Mouse (Mus musculus): ENCODE measurements around the gene Eya3. TPM values are rescaled to one million over a fixed set of nuclear protein-coding genes. Genes with fewer than 3 reads are reported as not detected.

Gene Eya3
- total RNA-seq, 2 experiments from 2014 or later = 27.9 to 28.0 TPM

Other genes starting within 250 kb of the Eya3 start
- gene Phactr4, start 216.5 kb upstream of the Eya3 start, total RNA-seq (2021) = 10 to 100 TPM; 10.7 to 12.4 TPM
- gene Med18, start 175.1 kb upstream of the Eya3 start, total RNA-seq (2021) = 1 to 10 TPM; 7.9 to 9.7 TPM
- 10 to 100 TPM; 14.4 to 16.8 TPM for gene Sesn2, start 128.5 kb upstream of the Eya3 start, total RNA-seq (2021)
- 100 to 1,000 TPM; 426 to 434 TPM for gene Atpif1, start 105.3 kb upstream of the Eya3 start, total RNA-seq (2021)
- gene Dnajc8, start 103.4 kb upstream of the Eya3 start, total RNA-seq (2021) = 10 to 100 TPM; 87.9 to 92.5 TPM
- 1 to 10 TPM; 1.3 to 1.5 TPM for gene Ptafr, start 74.9 kb upstream of the Eya3 start, total RNA-seq (2021)
- gene Xkr8, start 93.6 kb downstream of the Eya3 start, total RNA-seq (2021) = 1 to 10 TPM; 4.0 to 5.2 TPM
- gene Smpdl3b, start 118.3 kb downstream of the Eya3 start, total RNA-seq (2021) = 1 to 10 TPM; 3.6 to 4.8 TPM
- 10 to 100 TPM; 14.4 to 16.4 TPM for gene Rpa2, start 129.3 kb downstream of the Eya3 start, total RNA-seq (2021)
- gene Themis2, start 157.4 kb downstream of the Eya3 start, total RNA-seq (2021) = 1 to 10 TPM in 1 of 2 experiments, under 1 TPM in 1; 0.43 to 1.1 TPM
- 10 to 100 TPM; 42.8 to 43.7 TPM for gene Ppp1r8, start 204.2 kb downstream of the Eya3 start, total RNA-seq (2021)
- 100 to 1,000 TPM; 109 to 111 TPM for gene Stx12, start 245.5 kb downstream of the Eya3 start, total RNA-seq (2021)

Measured in layer of hippocampus, adult 18-20 months (tissue).